Mouse (Mus musculus) CH12F3 (cell line): Measurements from ENCODE around the gene Gtsf2.
"Not testable (repeated sequence)": the region's sequence is repeated elsewhere in the genome, so short reads cannot be mapped to it uniquely, and the experiment has no call there.

Experiments
- in situ Hi-C: fragments of 300-500 bp; cut with MboI; formaldehyde crosslinking; loops from 2 replicates; pipeline ENCODE4 v1.14.3; 2020; ENCODE audit warnings: low sequenced_read_pairs

The Gtsf2 gene

GRCm38 (mm10) chr15:103448369-103448768 lies at the start of gene Gtsf2:
Gtsf2 (minus strand) TSS chr15:103448469.
- in situ Hi-C loops = no loop called here

DNA sequence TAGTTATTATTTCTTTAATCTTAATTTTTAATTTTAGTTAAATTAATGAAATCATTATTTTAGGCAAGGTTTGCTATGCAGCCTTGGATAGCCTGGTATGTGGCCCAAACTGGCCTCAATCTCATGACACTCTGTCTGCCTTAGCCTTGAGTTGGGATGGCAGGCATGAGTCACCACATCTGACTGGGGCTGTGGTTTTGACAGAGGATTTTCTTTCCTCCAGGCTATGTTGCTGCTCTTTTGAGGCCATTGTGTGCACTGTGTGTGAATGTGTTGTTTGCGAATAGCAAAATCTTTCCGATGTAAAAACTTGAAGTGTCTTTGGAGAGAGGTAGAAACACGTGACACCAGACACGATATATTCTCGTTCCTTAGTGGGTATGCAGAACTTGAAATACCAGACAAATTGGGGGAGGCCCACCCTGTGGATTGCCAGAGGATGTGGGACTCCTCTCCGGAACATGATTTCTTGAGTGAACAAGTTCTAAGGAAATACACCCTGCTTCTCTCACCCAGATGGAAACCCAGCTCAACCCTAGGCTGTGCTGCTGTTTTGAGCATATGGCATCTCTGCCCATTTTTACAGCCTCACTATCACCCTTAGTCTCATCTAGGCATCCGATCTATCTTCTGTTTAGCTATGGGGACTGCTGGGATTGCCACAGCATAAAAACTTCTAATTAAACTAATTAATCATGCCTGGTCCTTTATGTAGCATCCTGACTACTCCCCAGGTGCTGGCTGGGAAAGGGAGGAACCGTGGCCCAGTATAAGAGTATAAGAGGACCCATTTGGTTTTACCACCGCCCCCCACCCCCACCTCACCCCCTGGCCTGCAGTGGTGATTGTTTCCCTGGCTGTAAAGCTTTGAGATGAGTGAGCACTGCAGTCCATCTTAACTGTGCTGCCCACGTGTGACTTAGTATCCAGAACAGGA lies 48.2 kb upstream of the Gtsf2 start:
- in situ Hi-C loops = no loop called here

- in situ Hi-C loops = no loop called here
These were observed 40.1 kb upstream of the Gtsf2 start for GRCm38 (mm10) chr15:103488336-103488735.

GRCm38 (mm10) chr15:103486658-103487057 lies 38.4 kb upstream of the Gtsf2 start:
- in situ Hi-C loops = no loop called here

- in situ Hi-C loops = no loop called here
These were observed 36.8 kb upstream of the Gtsf2 start for GRCm38 (mm10) chr15:103485106-103485505.

DNA sequence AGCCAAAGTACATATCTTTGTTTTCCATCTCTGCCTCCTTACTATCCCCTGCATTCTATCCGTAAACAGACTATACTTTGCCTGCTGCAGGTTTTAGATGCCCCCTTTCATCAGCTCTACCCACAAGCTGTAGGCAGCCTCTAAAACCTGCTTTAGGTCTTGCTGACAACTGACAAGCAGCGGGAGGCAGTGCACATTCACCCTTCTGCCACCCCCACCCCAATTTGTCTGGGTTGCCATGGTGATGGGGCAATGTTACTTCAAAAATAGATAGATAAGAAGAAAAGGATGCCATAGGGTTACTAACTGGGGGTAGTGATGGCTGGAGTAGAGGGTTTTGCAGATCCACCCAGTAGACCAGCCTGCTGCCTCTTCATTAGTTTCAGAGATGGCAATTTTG lies 36.2 kb upstream of the Gtsf2 start:
- in situ Hi-C loops = no loop called here

GRCm38 (mm10) chr15:103482488-103482887 lies 34.2 kb upstream of the Gtsf2 start:
- in situ Hi-C loops = no loop called here

- in situ Hi-C loops = no loop called here
These were observed 31.9 kb upstream of the Gtsf2 start for GRCm38 (mm10) chr15:103480129-103480528.

- in situ Hi-C loops = no loop called here
These were observed 30.9 kb upstream of the Gtsf2 start for GRCm38 (mm10) chr15:103479080-103479606.

GRCm38 (mm10) chr15:103473769-103474168 lies 25.5 kb upstream of the Gtsf2 start:
- in situ Hi-C loops = no loop called here

DNA sequence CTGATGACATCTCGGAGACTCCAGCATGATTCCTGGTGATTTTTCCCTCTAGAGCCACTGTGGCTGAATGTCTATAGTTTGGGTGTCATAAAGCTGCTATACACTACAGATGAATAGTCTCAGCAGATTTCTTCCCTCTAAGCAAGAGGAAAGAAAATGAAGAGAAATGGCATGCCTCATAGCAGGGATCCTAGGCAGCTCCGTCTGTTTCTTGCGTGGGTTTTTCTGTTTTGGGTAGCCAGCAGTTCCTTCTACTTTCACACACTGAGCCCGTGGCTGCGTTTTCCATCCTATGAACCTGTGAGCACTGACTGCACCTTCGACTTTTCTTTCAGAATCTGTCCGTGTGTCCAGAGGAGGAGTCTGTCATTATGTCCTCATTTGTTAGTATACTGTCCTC lies 24.9 kb upstream of the Gtsf2 start:
- in situ Hi-C loops = no loop called here

DNA sequence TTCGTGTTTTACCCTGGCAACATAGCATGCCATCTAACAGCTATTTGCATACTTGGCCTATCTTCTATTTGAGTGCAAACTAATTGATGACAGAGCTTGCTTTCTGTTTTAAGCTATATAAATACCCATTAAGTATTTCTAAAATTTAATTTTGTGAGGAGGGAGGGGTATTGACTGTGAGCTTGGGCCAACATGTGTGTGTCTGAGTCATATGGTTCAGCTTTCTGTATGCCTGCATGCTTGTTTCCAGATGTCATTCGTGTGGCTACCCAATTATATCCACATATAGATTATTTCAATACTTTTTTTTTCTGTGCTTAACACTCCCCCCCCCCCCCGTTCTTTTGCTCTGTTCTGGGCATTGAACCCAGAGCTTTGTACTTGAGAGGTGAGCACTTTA lies 24.0 kb upstream of the Gtsf2 start:
- in situ Hi-C loops = no loop called here

DNA sequence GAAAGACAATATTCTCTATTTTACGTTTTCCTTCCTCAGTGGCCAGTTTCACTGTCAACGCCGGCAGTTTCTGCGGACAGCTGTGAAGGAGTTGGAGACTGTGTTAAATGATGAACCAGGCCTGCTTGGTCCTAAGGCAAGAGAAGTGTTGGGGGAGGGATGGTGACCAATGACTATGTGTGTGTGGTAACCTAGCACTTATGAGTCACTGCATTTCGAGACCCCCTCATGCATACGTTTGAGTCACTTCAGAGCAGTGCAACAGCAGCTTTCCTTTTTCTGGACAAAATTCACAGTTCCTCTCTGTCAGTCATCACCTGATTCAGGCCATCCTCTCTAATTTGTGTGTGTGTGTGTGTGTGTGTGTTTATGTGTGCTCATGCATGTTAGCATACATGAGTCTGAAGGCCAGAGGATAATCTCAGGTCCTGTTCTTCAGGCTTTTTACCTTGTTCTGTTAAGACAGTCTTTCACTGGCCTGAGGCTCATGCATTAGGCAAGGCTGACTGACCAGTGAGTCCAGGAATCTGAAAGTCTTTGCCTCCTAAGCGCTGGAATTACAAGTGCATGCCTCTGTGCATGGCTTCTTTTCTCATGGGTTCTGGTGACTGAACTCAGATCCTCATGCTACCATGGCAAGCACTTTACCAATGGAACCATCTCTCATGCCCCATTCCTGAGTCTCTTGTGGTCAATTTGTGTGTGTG lies 23.4 kb upstream of the Gtsf2 start:
- in situ Hi-C loops = no loop called here

GRCm38 (mm10) chr15:103462539-103463261 lies 14.4 kb upstream of the Gtsf2 start:
- in situ Hi-C loops = no loop called here

- in situ Hi-C loops = no loop called here
These were observed 6.2 kb upstream of the Gtsf2 start for GRCm38 (mm10) chr15:103454449-103454848.

GRCm38 (mm10) chr15:103453551-103454218 lies 5.4 kb upstream of the Gtsf2 start, which contains the start of gene Nckap1l:
Nckap1l (plus strand) TSS chr15:103453794.
- in situ Hi-C loops = no loop called here

DNA sequence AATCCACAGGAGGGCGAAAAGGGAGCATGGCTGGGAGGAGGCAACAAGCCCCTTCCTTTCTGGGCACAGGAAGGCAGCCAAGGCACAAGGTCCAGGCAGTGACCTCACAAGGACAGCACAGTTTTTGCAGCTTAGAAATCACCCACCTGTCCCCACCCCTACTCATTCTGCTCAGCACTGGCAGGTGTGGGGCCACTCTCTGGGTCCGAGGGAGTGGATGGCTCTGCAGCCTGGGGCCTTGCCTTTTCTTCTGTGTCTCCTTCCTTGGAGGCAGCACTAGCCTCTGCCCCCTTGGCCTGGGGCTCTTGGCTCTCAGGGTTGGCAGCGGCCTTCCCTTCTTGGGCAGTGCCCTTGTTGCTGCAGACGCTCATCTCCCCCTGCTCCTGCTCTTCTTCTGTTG lies 2.3 kb downstream of the Gtsf2 start:
- in situ Hi-C loops = not testable (repeated sequence)

DNA sequence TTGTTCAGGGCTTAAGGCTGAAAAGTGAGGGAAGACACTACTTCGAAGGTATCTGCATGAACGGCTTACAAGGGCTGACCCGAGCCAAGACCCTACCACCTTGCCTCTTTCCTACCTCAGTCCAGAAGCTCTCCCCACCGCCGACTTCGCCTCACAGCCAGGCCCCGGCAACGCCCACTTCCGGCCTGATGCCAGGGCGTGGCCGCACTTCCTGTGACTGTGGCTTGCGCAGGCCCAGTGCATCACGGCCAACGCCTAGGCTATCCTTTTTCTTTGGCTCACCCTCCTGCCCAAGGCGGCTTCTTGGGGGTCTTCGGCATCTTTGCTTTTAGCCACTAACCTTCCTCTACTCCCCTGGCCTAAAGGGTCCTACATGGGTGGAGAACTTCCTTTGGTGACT lies 18.0 kb downstream of the Gtsf2 start, which contains the start of gene Gtsf1:
Gtsf1 (minus strand) TSS at position 230 of the 400 bp plus-strand sequence.
- in situ Hi-C loops = no loop called here

DNA sequence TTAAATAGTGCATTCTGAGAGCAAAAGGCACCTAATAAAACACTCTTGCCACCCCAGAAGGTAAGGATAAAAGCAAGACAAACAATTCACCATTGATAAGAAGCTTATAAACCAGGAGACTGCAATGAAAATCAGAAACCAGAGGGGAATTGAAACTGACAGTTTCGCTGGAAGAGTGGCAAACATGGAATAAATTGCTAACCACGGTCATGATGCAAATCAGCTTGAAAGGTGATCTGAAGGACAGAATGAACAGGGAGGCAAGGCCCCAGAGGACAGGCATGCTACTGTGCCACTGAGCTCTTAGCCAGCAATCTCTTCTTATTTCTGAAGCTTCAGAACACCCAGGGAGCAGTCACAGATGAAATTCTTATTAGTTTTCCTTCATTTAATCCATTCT lies 21.3 kb downstream of the Gtsf2 start:
- in situ Hi-C loops = no loop called here

- in situ Hi-C loops = not testable (repeated sequence)
These were observed 42.7 kb downstream of the Gtsf2 start for GRCm38 (mm10) chr15:103405586-103405985.
